Mouse (Mus musculus) kidney, adult 9 months (tissue): ENCODE results near the gene Psmb11.

Experiments
- DNase-seq: peaks from one replicate; pipeline ENCODE4 v3.0.0; 2022

Gene Psmb11

DNA sequence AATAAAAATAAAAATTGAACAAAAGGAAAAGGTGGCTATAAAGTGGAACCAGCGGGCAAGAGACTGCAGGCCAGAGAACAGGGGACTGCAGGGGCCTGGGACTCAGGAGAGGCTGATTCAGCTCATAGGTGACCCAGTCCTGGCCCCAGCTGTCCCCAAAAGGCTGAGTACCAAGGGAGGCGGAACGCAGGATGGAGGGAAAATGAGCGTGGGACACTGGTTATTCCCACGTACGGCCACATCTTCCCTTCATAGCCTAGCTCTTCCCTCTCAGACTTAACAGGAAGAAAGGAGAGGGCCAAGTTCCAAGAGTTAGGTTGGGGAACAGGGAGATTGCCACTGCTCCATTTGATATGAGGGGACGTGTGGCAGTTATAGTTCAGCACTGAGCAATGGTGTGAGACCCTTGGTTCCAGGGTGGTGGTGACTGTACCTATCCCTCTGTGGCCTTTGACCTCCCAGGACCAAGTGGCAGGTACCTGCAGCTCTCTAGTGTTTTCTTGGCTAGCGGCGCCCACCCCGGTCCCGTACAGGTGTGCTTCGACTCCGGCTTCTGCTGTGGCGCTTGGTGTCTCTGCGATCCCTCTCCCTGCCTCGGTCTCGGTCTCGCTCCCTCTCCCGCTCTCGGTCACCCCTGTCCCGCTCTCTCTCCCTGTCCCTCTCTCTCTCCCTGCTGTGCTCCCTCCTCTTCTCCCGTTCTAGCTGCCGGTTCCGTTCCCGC is 21.2 kb downstream of the Psmb11 start:
- no peak for DNase-seq

DNA sequence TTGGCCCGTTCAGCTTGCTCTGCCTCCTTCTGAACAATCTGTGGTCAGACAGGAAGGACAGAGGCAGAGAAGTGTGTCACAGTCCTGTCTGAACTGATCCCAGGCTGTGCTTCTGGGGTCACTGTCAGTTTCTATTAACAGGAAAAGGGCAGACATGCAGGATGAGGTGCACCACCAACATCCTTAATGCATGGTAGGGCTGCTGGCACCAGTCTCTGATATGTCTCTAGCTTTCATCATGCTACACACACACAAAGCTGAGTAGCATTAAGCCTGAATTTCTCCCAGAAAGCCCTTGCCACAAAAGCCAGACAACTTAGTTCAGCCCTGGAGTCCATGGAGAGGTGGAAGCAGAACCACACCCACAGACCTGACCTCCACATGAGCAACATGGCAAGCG is 21.8 kb downstream of the Psmb11 start:
- no peak for DNase-seq

DNA sequence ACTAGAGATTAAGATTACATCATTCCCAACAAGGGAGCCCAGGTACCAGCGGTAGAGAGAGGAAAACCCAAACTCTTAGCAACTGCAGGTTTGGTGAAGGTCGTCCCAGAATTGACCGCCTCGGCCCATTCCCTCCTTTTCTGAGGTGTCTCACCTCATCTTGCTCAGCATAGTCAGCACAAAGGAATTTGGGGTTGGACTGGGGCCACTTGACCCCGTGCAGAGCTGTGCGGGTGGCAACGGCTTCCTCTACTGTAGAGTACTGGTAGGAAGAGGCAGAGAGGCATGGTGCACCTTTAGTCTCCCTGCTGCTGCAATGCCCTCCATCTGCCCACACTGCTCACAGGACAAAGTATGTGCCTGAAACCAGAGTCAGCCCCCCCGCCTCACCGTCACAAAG is 23.1 kb downstream of the Psmb11 start:
- no peak for DNase-seq

DNA sequence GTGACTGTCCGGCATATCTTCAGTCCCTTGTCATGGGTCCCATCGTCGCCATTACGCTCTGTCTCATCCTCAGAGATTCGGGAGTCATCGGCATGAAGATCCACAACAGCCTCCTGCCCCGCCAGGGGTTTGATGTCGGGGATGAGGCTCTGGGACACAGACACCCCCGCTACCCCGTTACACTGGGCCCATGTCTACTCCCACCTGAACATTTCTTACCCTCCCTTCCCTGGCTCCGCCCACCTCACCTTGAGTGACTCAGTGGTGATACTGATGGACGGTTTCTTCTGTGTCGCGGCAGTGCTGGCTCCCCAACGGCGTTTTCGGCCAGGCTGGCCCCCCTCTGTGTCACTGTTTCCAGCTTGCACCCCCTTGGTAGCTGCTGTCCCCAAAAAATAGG is 25.2 kb downstream of the Psmb11 start:
- DNase-seq: no peak

DNA sequence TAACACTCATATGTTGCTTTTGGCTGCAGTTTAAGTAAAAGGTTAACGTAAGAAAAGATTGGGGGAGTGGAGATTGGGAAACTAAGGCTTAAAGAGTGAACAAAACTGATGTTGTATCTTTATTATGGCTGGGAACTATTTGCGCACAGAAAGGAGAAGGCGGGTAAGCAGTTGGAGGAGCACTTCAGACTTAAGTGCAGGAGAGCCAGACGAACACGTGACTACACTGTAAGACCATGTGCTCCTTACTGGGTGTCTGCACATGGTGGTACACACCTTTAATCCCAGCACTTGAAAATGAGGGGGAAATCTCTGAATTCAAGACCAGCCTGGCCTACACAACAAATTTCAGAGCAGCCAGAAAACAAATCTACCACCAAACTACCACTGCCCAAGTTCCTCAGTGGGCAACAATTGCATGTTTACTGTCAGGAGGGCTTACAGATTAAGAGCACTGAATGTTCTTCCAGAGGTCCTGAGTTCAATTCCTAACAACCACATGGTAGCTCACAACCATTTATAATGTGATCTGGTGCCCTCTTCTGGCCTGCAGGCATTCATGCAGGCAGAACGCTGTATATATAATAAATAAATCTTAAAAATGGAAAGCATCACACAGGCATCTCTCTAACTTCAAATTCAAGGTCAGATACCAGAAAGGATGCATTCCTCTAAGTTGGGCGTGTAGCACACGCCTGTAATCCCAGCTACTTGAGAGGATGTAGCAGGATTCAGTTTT is 25.8 kb downstream of the Psmb11 start:
- DNase-seq: no peak

DNA sequence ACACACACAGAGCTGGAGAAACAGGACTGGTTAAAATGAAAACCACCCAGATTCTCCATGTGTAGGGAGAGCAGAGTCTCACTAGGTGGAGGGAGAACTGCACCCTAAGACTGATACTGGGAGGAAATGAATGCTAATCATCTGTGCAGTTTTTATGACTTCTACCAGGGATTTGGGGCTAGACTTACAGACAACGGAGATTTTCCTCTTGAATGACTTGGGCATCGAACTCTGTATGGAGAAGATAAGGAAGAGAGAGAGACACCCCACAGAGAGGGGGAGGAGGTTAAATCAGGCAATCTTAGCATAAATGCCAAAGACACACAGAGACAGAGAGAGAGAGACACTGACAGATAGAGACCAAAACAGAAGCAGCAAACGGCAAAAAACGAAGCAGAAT is 26.7 kb downstream of the Psmb11 start:
- DNase-seq: no peak

DNA sequence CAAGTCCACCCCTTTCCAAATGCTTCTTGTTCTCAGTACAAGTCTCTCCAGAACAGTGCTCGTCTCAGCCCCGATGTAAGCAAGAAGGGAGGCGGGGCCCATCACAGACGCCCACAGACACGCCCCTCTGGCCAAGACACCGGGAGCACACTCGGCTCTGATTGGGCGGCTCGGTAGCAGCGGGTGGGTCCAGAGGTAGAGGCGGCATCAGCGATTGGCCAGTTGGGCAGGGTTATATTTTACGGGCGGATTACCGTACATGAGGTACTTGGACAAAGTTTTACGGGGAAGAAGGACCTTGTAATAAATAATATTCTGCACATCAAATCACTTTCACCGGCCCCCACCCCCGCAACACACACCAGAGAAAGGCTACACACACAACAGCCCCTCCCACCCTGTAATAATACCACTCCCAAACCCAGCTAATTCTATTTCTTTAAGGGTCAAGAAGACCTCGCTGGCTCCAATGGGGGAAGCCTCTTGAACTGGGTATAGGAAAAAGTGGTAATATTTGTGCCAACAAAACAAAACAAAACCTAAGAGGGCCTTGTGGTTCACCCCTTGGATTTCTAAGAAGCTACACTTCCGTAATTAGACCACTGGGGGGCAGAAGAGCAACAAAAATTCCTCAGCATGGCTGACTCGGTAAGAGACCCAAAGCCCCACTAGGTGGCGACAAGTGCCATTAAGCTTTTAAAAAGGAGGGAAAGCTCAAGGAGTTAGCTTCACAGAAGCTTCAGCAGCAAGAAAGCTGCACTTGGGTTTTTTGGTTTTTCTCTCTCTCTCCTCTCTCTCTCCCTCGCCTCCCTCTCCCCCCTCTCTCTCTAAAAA is 29.6 kb downstream of the Psmb11 start:
- DNase-seq: peak; percentile 92

DNA sequence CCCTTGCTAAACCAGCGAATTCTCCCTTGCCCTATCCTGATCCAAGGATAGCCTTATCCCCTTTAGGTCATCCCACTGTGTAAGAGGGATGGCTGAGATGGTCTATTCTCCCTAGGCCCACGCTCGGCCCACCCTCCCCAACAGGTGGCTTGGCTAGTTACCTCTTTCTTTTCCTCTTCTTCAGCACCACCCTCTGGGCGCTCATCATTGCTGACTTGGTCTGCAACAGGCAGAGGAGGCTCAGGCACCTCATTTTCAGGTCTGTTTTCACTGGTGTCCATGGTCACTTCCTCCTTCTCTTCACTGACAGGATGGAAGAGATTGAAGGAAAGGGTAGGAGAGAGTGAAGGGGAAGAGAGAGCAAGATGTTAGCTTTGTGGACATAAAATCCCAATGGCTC is 30.3 kb downstream of the Psmb11 start:
- no peak for DNase-seq

DNA sequence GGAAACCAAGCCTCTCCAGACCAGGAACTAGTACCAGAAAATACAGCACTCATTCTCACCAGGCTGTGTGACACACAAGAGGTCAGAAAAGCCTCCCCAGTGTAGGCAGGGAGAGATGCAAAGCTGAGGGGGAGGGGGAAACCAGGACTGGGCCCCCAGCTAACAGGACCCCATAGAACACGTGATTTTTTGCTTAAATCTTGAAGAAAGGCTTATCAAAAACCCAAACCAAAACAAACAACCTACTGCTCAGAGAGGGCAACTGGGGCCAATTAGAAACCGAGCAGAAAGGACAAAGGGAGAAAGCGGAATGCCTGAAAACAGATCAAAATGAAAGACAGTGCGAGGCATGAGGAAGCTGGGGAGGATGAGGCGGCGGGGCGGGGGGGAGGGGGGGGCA is 31.6 kb downstream of the Psmb11 start:
- DNase-seq: no peak

DNA sequence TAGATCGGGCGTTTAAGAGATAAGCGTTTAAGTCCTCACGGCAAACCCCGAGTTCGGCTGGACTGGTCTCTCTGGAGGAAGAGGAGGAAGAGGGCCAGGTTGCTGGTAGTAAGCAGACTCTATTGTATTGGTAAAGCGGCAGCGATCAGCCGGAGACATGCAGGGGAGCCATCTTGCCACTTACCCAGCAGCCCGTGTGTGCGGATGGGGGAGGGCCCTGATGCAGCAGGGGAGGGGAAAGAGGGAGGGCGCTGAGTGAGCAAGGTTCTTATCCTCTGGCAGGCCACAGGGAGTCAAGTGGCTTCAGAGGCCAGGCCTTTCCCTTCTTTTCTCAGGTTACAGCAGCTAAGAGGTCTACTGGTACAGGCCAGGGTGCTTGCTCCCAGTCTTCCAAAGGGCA is 32.3 kb downstream of the Psmb11 start:
- peak; percentile 94 for DNase-seq

DNA sequence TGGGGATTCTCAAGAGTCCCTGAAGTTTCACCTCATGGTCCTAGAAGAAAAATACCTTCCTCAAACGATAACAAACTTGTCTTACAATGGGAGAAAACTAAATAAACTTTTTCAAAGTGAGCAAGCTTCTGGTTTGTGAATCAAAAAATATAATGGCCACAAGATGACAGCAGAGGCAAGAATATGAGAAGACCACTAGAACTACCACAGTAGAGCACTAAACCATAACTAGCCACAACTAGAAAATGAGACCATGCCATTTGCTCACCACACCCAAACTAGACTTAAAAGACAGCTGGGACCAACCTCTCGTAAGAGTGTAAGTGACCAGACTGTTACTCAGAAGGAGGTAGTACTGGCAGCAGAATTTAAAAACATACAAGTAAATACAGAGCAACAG is 38.8 kb downstream of the Psmb11 start:
- peak; percentile 37 for DNase-seq

DNA sequence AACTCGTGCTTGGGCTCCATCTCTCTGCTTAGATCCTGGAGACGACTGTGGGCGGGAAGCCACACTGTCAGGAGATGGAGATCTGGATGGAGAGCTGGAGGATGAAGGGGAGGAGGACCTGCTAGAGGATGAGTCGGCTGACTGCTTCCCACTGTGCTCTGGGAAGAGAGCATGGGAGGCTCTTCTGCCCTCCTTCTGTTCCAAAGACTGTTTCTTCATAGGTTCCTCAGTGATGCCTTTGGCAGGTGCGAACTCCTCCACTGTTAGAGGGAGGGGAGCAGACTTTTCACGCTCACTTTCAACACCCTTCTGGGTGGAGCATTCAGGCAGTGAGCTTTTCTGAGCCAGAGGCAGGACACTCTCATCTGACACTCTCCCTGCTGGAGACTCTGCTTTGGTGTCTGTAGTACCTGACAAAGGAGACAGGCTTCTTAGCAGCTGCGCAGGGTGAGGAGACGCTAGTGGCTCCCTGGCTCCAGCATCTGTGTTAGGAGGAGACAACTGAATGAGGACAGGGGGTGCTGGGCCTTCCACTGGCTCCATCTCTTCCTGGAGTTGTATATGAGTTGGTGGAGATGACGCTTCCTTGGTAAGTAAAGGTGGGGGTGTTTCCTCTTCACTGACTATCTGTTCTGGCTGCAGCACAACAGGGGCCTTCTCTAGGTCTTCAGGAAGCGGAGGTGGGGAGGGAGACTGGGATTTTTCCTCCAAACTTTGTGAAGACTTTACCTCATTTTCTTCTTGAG is 43.4 kb downstream of the Psmb11 start:
- DNase-seq: no peak

DNA sequence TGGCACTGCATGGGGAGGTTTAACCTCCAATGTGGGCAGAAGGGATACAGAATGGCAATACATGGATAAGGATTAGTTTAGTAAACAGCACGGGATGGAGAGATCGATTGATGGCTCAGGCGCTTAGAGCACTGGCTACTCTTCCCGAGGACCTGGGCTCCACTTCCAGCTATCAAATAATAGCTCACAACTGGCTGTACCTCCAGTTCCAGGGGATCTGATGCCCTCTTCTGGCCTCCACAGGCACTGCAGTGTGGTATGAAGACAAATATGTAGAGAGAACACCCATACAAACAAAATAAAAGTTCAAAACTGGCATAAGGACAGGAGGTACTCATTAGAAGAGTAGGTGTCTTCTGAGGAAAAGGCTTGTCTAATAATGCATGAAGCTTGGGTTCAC is 48.1 kb downstream of the Psmb11 start:
- DNase-seq: peak; percentile 71

DNA sequence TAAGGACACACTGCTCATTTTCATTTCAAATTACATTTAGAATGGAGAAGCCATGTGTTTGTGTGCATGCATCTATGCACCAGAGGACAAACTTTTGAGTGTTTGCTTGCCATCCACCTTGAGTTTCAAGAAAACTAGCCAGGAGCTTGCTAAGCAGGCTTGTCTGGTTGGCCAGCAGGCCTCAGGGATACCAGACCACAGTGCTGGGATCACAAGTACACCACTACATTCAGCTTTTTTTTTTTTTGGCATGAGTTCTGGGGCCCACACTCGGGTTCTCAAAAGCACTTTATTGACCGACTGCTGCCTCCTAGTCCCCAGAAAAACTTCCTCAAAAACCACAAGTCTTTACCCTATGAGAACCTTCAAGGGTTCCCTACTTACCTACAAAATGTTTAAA is 53.1 kb downstream of the Psmb11 start:
- DNase-seq: no peak

DNA sequence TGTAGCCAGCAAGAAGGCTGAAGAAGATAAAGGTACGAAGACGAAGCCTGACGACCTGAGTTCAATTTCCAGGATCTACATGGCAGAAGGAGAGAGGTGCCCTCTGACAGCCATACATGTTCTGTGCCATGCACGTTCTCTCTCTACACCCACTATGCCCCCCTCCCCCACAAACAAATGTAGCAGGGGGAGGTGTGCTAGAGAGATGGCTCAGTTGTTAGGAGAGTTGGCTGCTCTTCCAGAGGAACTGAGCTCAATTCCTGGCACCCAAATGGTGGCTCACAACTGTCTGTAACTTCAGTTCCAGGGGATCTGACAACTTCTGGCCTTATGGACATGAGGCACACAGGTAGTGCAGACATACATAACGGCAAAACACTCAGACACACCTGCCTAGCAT is 55.1 kb downstream of the Psmb11 start:
- DNase-seq: no peak

DNA sequence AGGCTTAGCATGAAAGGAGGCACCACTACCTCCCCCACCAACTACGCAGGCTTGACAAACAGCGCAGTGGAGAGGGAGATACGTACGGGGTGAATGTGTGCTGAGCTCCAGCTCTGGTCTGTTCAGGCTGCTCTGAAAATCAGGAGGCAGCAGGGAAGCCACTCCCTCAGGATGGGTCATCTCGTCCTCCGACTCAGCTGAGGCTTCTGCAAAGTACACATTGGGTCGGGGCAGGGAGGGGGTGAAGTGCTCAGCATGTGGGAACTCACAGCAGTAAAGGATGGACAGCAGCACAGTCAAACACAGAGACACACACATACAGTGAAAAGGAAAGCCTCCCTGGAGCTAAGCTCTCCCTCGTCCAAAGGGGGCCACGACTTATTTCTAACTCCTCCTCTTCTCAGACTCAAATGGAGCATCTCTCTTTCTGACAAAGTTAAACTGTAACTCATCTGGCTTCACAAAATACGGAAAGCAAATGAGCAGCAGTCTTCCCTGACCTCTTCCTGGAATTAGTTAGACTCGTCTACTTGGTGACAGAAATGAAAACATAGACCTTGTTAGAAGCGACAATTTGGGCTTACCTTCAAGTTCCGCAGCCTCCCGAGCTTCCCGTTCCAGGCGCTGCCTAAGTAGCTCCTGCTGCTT is 57.5 kb downstream of the Psmb11 start:
- peak; percentile 33 for DNase-seq
